Mouse (Mus musculus) limb, embryonic 15.5 days (tissue): Measurements from ENCODE around the gene Kdm6a. TPM values are rescaled to one million over a fixed set of nuclear protein-coding genes. Genes with fewer than 3 reads are reported as not detected.

Experiments
- ATAC-seq: fragments of 200-750 bp; cut with Nextera tagmentation; 2 replicates; pipeline ENCODE4 v1.8.0; 2017; ENCODE audit warnings: low read depth, moderate TSS enrichment; ENCODE audit not compliant: insufficient number of reproducible peaks, low FRiP score, low TSS enrichment
- H3K27ac ChIP-seq: fragments of 300-500 bp; sonication (generic); 2 replicates; pipeline ENCODE4 v1.5.1; 2015; ENCODE audit warnings: moderate library complexity, mild to moderate bottlenecking, inconsistent platforms
- H3K27me3 ChIP-seq: fragments of 300-500 bp; sonication (generic); 2 replicates; pipeline ENCODE4 v1.6.1; 2015; ENCODE audit warnings: inconsistent platforms
- H3K36me3 ChIP-seq: fragments of 300-500 bp; sonication (generic); 2 replicates; pipeline ENCODE4 v1.6.1; 2015; ENCODE audit warnings: inconsistent platforms
- H3K4me1 ChIP-seq: fragments of 300-500 bp; sonication (generic); 2 replicates; pipeline ENCODE4 v1.6.1; 2015; ENCODE audit warnings: inconsistent platforms
- H3K4me2 ChIP-seq: fragments of 300-500 bp; sonication (generic); 2 replicates; pipeline ENCODE4 v1.6.1; 2015; ENCODE audit warnings: mild to moderate bottlenecking, inconsistent platforms
- H3K4me3 ChIP-seq: fragments of 300-500 bp; sonication (generic); 2 replicates; pipeline ENCODE4 v1.5.1; 2015; ENCODE audit warnings: mild to moderate bottlenecking, inconsistent platforms
- H3K9ac ChIP-seq: fragments of 300-500 bp; sonication (generic); 2 replicates; pipeline ENCODE4 v1.6.1; 2015; ENCODE audit warnings: inconsistent platforms
- H3K9me3 ChIP-seq: fragments of 300-500 bp; sonication (generic); 2 replicates; pipeline ENCODE4 v1.6.1; 2016; ENCODE audit warnings: inconsistent platforms
- WGBS: fragments of 180-500 bp; shearing (Covaris S2); methylation state at CpG from one replicate; pipeline ENCODE4 v1.1.7; 2015; 5-methylcytosine and 5-hydroxymethylcytosine counted together
- polyA plus RNA-seq: library from polyadenylated mRNA; unstranded; fragments of >200 nt; fragmentation: Nextera tagmentation; extraction: Ambion mirVana; gene quantifications from 2 replicates; pipeline ENCODE4 v1.2.1, GENCODE M21; 2015

The Kdm6a gene
- 19.9 and 23.8 TPM in 2 replicates for polyA plus RNA-seq

DNA sequence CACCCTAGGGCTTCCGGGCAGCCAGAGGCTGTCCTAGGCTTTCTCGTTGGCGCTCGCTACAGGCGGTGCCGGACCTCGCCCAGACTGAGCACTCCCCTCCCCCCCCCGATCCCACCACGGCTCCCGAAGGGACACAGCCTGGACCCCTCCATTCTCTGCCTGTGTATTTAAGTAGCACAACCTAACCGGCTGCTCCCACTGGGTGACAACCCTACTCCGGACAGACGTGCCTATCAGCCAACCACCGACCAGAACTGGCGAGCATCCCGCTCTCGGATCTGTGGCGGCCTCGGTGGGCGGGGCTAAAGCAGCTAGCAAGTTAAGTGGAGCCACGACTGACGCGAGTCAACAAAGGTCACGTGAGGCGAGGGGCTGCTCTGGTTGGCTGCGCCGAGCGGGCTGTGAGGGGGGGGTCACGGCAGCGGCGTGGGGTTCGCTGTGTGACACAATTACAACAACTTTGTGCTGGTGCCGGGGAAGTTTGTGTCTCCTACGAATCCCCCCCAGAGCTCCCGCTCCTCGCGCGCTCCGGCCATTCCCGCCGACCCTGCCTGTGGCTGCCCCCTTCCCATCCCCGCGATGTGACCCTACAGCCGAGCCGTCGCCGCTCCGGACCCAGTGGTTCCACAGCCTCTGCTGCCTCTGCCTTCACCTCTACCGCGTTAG is at the start of gene Kdm6a:
Gene Kdm6a, plus strand, starts transcription at position 384 of the 666 bp plus-strand sequence.
- peak within 1 kb of the TSS; percentile 77 for H3K4me3 ChIP-seq
- WGBS, result under 1% methylated on average over 41 of the region's 50 CpGs
- H3K4me1 ChIP-seq, result no peaks in the 10 kb centered on the region
- ATAC-seq, result peak; percentile 100
- H3K27me3 ChIP-seq, result no peaks in the 10 kb centered on the region
- no peaks in the 10 kb centered on the region for H3K9me3 ChIP-seq
- peak within 1 kb of the TSS; percentile 63 for H3K4me2 ChIP-seq
- peak within 1 kb of the TSS; percentile 98 for H3K27ac ChIP-seq
- no peaks in the 10 kb centered on the region for H3K36me3 ChIP-seq
- H3K9ac ChIP-seq, result peak within 1 kb of the TSS; percentile 82

DNA sequence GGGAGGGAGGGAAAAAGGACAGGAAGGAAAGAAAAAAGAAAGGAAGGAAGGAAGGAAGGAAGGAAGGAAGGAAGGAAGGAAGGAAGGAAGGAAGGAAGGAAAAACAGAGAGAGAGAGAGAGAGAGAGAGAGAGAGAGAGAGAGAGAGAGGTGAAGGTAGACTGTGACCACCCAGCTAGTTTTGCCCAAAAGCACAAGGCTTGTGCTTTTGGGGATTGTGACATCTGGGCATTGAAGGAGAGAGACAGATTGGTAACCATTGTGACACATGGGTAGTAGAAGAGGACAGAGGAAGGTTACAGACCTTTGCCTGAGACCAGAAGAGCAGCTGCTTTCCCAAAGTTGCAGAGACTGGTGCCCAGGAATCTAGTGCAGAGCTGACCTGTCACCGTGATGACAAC is 16.8 kb upstream of the Kdm6a start, which contains the start of gene Dusp21:
Gene Dusp21, plus strand, starts transcription at position 301 of the 400 bp plus-strand sequence.
- Histone ChIP-seq H3K36me3 (no peaks in the 10 kb centered on the region), H3K27me3 (no peaks in the 10 kb centered on the region), H3K4me1 (no peaks in the 10 kb centered on the region), H3K4me2 (no peak within 1 kb of the TSS), H3K4me3 (no peak within 1 kb of the TSS), H3K27ac (no peak within 1 kb of the TSS), H3K9me3 (no peaks in the 10 kb centered on the region), H3K9ac (no peak within 1 kb of the TSS)
- ATAC-seq, result no peak
- WGBS, result 100% methylated on average over 1 of the region's 1 CpGs

DNA sequence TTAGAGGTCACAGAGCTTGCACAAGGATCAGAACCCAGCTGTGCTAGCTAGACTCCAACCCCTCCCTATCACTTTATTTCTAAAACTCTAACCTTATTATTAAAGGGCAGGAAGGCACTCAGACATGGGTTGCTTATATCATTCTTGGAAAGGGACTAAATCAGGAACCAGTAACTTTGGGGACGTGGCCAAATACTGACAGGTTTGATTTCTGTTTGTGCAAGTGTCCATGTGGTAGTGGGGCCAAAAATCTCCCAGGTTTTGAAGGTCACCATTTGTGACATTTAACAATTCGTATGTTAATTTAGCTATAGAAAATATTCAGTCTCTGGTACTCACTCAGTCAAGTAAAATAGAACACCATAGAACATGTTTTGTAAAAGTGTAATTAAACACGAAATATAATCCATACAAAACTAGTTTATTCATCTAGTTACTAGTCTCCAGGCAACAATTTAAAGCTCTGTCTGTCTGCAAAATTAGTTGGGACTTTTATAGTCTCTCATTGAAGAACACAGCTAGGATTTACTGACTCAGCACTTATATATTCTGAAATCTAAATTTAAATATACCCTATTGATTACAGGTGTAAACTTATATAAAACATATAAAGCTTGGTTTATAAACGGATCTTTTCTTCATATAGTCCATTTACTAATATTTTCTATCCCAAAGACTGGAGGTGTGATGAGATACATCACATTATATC is 1.5 kb upstream of the Kdm6a start:
- Histone ChIP-seq H3K27ac (no peak overlapping the region), H3K9me3 (no peaks in the 10 kb centered on the region), H3K4me2 (no peak overlapping the region), H3K4me1 (no peaks in the 10 kb centered on the region), H3K27me3 (no peaks in the 10 kb centered on the region), H3K36me3 (no peaks in the 10 kb centered on the region), H3K9ac (no peak overlapping the region), H3K4me3 (no peak overlapping the region)
- ATAC-seq, result no peak
- WGBS, result 57% methylated on average over 4 of the region's 4 CpGs

DNA sequence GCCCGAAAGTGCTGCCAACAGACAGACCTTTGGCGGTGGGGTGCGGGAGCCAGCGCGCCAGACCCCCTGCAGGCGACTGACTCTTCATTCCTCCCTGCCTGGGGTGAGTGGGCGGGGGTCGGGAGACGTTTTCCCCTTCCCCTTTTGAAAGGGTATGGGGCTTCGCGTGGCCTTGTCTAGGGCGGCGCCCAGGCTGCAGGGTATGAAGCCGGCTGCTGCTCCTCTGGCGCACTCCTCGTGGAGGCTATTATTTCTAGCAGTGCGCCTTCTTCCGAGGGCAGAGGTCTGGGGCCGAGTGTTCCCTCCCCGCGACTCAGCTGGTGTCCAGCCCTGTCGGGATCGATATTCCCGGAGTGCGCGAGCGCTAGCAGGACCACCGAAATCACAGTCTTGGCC is 581 bp upstream of the Kdm6a start:
- Histone ChIP-seq H3K4me3 (peak overlapping the region; percentile 77), H3K36me3 (no peaks in the 10 kb centered on the region), H3K27ac (peak overlapping the region; percentile 90), H3K9ac (peak overlapping the region; percentile 62), H3K27me3 (no peaks in the 10 kb centered on the region), H3K9me3 (no peaks in the 10 kb centered on the region), H3K4me2 (peak overlapping the region; percentile 63), H3K4me1 (no peaks in the 10 kb centered on the region)
- ATAC-seq, result peak; percentile 77
- under 1% methylated on average over 28 of the region's 28 CpGs for WGBS

DNA sequence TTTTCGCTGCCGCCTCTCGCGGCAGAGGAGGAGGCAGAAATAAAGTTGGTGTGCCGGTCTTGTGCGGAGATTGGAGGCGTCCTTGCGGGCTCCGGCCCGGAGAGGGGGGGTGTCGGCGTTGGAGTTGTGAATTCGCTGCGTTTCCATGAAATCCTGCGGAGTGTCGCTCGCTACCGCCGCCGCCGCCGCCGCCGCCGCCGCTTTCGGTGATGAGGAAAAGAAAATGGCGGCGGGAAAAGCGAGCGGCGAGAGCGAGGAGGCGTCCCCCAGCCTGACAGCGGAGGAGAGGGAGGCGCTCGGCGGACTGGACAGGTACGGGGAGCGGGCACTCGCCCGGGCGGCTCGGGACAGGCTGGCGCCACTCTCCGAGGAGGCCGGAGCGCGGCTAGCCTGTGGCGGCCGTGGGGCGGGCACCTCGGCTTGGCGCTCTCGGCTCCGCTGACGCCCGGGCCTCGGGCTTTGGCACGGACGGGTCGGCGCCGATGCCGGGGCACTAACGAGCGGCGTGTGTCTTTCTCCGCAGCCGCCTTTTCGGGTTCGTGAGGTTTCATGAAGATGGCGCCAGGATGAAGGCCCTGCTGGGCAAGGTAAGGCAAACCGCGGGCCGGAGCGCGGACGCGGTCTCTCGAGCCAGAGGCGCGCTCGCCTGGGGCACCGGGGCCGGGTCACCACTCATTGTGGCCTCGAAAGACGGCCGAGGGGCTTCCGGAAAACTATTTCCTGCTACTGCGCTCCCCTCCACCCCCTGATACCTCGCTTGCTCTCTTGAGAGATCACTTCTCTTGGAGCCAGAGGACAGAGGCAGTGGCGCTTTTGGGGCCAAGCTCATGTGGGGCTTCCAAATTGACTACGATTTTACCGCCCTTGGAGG is 721 bp downstream of the Kdm6a start:
- no peak for ATAC-seq
- Histone ChIP-seq H3K4me3 (peak overlapping the region; percentile 77), H3K4me2 (peak overlapping the region; percentile 44), H3K36me3 (no peaks in the 10 kb centered on the region), H3K27ac (peak overlapping the region; percentile 98), H3K9ac (peak overlapping the region; percentile 82), H3K27me3 (no peaks in the 10 kb centered on the region), H3K4me1 (no peaks in the 10 kb centered on the region), H3K9me3 (no peaks in the 10 kb centered on the region)
- under 1% methylated on average over 80 of the region's 95 CpGs for WGBS

DNA sequence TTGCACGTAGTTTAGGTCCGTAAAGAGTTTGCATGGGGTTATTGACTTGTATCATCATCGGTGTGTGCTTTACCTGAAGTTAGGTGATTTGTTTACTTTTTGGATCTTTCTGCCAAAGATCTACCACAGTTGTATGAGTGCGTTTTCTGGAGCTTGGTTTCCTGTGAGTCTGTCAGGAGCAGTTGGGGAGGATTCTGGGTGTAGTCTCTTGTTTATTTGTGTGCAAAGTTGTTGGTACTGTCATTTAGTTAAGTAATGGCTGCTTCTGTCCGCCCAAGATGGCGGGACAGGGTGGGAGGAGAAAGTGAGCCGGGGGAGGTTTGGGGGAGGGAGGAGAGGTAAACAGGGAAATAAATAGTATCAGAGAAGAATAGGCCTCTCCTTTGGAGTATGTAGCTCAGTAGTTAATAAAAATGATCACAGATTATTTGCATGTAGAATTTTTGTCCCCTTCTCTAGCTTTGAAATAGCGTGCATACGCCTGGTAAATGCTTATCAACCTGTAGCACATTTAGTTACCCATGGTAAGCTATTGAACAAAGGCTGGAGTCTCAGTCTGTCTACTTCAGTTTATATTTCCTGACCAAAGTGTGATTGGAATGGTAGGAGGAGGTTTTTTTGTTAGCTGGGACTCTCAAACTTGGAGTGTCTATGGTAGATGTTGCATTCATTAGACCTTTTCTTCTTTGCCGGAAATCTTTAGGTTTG is 1.7 kb downstream of the Kdm6a start:
- 1% methylated on average over 10 of the region's 10 CpGs for WGBS
- H3K27me3 ChIP-seq, result no peaks in the 10 kb centered on the region
- ATAC-seq, result no peak
- H3K4me2 ChIP-seq, result peak overlapping the region; percentile 44
- H3K9ac ChIP-seq, result peak overlapping the region; percentile 82
- H3K9me3 ChIP-seq, result no peaks in the 10 kb centered on the region
- H3K4me1 ChIP-seq, result no peaks in the 10 kb centered on the region
- H3K27ac ChIP-seq, result peak overlapping the region; percentile 98
- peak overlapping the region; percentile 77 for H3K4me3 ChIP-seq
- H3K36me3 ChIP-seq, result no peaks in the 10 kb centered on the region

DNA sequence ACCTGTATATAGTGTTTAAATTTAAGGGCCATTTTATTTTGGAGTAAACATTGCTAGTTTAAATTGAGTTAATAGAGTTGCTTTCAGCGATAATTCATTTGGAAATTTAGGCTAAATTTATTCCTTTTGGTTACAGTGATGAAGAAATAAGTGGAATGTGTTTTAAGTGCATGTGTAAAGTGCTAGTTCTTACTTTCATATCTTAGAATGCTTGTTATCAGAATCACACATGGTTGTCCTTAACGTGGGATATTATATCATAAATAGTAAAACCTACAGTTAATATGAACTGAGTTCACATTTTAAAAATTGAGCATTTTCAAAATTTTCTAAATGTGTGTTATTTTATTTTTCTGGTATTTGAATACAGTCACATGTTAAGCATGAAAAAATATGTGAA is 2.7 kb downstream of the Kdm6a start:
- no peaks in the 10 kb centered on the region for H3K27me3 ChIP-seq
- H3K27ac ChIP-seq, result no peak overlapping the region
- no peaks in the 10 kb centered on the region for H3K4me1 ChIP-seq
- no peak overlapping the region for H3K4me3 ChIP-seq
- no peak for ATAC-seq
- no peaks in the 10 kb centered on the region for H3K36me3 ChIP-seq
- H3K4me2 ChIP-seq, result no peak overlapping the region
- H3K9me3 ChIP-seq, result no peaks in the 10 kb centered on the region
- 61% methylated on average over 2 of the region's 2 CpGs for WGBS
- no peak overlapping the region for H3K9ac ChIP-seq

DNA sequence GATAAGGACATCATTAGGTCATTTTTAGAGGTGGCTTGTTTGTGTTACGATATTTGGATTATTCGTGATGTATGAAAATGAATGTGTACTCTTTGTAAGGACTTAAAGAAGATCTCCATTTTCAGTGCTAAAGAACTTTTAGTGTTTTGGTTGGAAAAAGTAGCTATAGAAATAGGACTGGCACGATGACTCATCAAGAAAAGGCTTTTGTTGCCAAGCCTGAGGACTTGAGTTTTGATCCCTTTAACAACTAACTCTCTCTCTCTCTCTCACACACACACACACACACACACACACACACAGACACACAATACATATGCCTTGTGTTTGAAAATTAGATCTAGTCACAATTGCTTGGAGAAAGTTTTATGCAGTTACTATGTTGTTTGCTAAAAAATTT is 4.6 kb downstream of the Kdm6a start:
- H3K4me3 ChIP-seq, result no peak overlapping the region
- no peak overlapping the region for H3K9ac ChIP-seq
- H3K9me3 ChIP-seq, result no peaks in the 10 kb centered on the region
- H3K36me3 ChIP-seq, result no peaks in the 10 kb centered on the region
- 76% methylated on average over 3 of the region's 3 CpGs for WGBS
- no peak overlapping the region for H3K27ac ChIP-seq
- H3K27me3 ChIP-seq, result no peaks in the 10 kb centered on the region
- ATAC-seq, result no peak
- H3K4me2 ChIP-seq, result no peak overlapping the region
- no peaks in the 10 kb centered on the region for H3K4me1 ChIP-seq

DNA sequence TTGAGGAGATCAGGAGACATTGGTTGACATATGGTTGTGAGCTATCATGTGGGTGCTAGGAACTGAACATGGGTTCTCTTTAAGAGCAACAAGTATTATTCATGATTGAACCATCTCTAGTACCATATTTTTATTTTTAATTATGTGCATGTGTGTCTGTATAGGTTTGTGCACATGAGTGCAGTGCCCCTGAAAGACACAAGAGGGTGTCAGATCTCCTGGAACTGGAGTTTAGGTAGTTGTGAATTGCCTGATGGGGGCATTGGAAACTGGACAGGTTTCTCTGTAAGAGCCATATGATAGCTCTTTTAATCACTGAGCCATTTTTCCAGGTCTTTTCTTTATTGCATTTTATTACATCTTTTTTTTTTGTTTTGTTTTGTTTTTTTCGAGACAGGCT is 6.6 kb downstream of the Kdm6a start:
- ATAC-seq, result no peak

DNA sequence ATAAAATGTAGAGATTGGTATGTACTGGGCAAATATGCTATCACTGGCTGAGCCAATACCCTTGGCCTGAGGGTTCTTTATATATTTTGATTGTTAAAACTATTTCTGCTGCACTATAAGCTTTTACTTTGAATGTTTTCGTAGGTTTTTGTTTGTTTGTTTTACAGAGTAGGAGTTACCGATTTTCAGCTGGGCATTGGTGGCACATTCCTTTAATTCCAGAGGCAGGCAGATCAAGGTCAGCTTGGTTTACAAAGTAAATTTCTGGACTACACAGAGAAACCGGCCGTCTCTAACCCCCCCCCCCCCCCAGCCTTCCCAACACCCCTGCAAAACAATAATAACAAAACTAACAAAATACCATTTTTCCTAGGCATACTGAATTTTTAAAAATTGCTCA is 12.5 kb downstream of the Kdm6a start:
- H3K4me3 ChIP-seq, result no peak overlapping the region
- H3K9ac ChIP-seq, result no peak overlapping the region
- 39% methylated on average over 4 of the region's 4 CpGs for WGBS
- H3K36me3 ChIP-seq, result no peaks in the 10 kb centered on the region
- ATAC-seq, result no peak
- H3K4me1 ChIP-seq, result no peaks in the 10 kb centered on the region
- H3K9me3 ChIP-seq, result no peaks in the 10 kb centered on the region
- no peak overlapping the region for H3K27ac ChIP-seq
- H3K4me2 ChIP-seq, result no peak overlapping the region
- H3K27me3 ChIP-seq, result no peaks in the 10 kb centered on the region

More for the DNA sequence above, 6.6 kb downstream of the Kdm6a start:
- 96% methylated on average over 1 of the region's 1 CpGs for whole genome bisulfite sequencing
- no peak overlapping the region for H3K4me3 ChIP-seq
- no peaks in the 10 kb centered on the region for H3K36me3 ChIP-seq
- H3K27ac ChIP-seq, result no peak overlapping the region
- no peaks in the 10 kb centered on the region for H3K27me3 ChIP-seq
- no peaks in the 10 kb centered on the region for H3K9me3 ChIP-seq
- no peak overlapping the region for H3K9ac ChIP-seq
- H3K4me2 ChIP-seq, result no peak overlapping the region
- no peaks in the 10 kb centered on the region for H3K4me1 ChIP-seq

DNA sequence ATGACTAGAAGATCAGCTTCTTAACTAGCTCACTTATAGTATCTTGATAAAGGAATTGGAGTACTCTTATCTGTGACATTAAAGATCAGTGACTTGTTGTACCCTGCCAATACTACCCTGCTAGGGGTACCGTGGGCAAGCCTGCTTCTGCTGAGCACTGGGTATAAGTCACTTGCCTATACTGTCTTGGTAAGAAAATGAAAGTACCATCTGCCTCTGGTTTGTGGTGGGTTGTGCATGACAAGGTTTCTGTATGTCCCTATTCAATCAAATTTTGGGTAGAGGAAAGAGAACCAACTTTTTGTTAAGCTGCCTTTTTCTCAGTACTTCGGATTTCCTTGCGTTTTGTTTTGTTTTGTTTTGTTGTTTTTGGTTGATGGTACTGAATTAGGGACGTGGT is 15.4 kb downstream of the Kdm6a start:
- no peak overlapping the region for H3K4me2 ChIP-seq
- no peak overlapping the region for H3K4me3 ChIP-seq
- no peak for ATAC-seq
- H3K4me1 ChIP-seq, result no peaks in the 10 kb centered on the region
- H3K27ac ChIP-seq, result no peak overlapping the region
- no peaks in the 10 kb centered on the region for H3K36me3 ChIP-seq
- no peaks in the 10 kb centered on the region for H3K9me3 ChIP-seq
- no peak overlapping the region for H3K9ac ChIP-seq
- no peaks in the 10 kb centered on the region for H3K27me3 ChIP-seq
- 89% methylated on average over 4 of the region's 4 CpGs for WGBS
